Mouse (Mus musculus) liver, postnatal 0 days (tissue): ENCODE measurements around the gene Pex11b.

Experiments used
- CTCF ChIP-seq: sonication (generic); IDR thresholded peaks from 2 replicates; pipeline ENCODE4 v1.5.1; 2016; ENCODE audit warnings: antibody characterized with exemption, low read depth
- EP300 ChIP-seq: IDR thresholded peaks from 2 replicates; pipeline ENCODE4 v1.6.1; 2016; ENCODE audit warnings: antibody characterized with exemption, low read depth, mild to moderate bottlenecking

GRCm38 (mm10) chr3:96683496-96683895, 48.3 kb downstream of the Pex11b start:
- TF ChIP-seq CTCF (no peak), EP300 (no peak)
